Mouse (Mus musculus) frontal cortex, adult 2 months (tissue): ENCODE results near the gene Stpg1. TPM values are rescaled to one million over a fixed set of nuclear protein-coding genes. Genes with fewer than 3 reads are reported as not detected.

ENCODE experiments used
- DNase-seq, 2 experiments: peaks; one replicate each; pipeline ENCODE4 v3.0.0; 2022; ENCODE audit warnings: low spot score in 1 of 2; ENCODE audit errors: extremely low spot score in 1 of 2
- polyA plus RNA-seq: library from polyadenylated mRNA; depleted of rRNA; stranded (reverse); fragments of >200 nt; gene quantifications from 2 replicates; pipeline ENCODE4 v1.2.3, GENCODE M21; 2012; rRNA removed

Gene Stpg1
- 1.1 and 1.5 TPM in 2 replicates for polyA plus RNA-seq

GRCm38 (mm10) chr4:135494521-135495396 lies at the start of gene Stpg1, which contains the start of gene Nipal3:
Gene Stpg1 (plus strand): TSS chr4:135494790.
Gene Nipal3 (minus strand): TSS chr4:135495038.
- DNase-seq: peak; percentile 88 to 89

GRCm38 (mm10) chr4:135451360-135452015 lies 43.1 kb upstream of the Stpg1 start:
- no peak for DNase-seq

- no peak for DNase-seq
These were observed 41.4 kb upstream of the Stpg1 start for GRCm38 (mm10) chr4:135453164-135453563.

- DNase-seq: no peak
These were observed 41.0 kb upstream of the Stpg1 start for GRCm38 (mm10) chr4:135453572-135453971.

- no peak for DNase-seq
These were observed 31.2 kb upstream of the Stpg1 start for GRCm38 (mm10) chr4:135463406-135463805.

- no peak for DNase-seq
These were observed 16.7 kb upstream of the Stpg1 start for GRCm38 (mm10) chr4:135477851-135478250.

GRCm38 (mm10) chr4:135480370-135480769 lies 14.2 kb upstream of the Stpg1 start:
- DNase-seq: no peak

GRCm38 (mm10) chr4:135485086-135485485 lies 9.5 kb upstream of the Stpg1 start:
- DNase-seq: no peak

GRCm38 (mm10) chr4:135486352-135486751 lies 8.2 kb upstream of the Stpg1 start:
- DNase-seq: no peak

- DNase-seq: no peak
These were observed 5.3 kb upstream of the Stpg1 start for GRCm38 (mm10) chr4:135489256-135489655.

- DNase-seq: peak in 1 of 2 experiments; percentile 5
These were observed 1.3 kb upstream of the Stpg1 start for GRCm38 (mm10) chr4:135493271-135493670.

GRCm38 (mm10) chr4:135493691-135494520 lies 684 bp upstream of the Stpg1 start:
- peak in 1 of 2 experiments; percentile 43 for DNase-seq

- DNase-seq: no peak
These were observed 804 bp downstream of the Stpg1 start for GRCm38 (mm10) chr4:135495397-135495791.

GRCm38 (mm10) chr4:135495810-135496209 lies 1.2 kb downstream of the Stpg1 start:
- peak in 1 of 2 experiments; percentile 28 for DNase-seq

- DNase-seq: no peak
These were observed 3.5 kb downstream of the Stpg1 start for GRCm38 (mm10) chr4:135498136-135498535.

- DNase-seq: no peak
These were observed 5.2 kb downstream of the Stpg1 start for GRCm38 (mm10) chr4:135499831-135500230.

GRCm38 (mm10) chr4:135501587-135501986 lies 7.0 kb downstream of the Stpg1 start:
- no peak for DNase-seq

- no peak for DNase-seq
These were observed 11.2 kb downstream of the Stpg1 start for GRCm38 (mm10) chr4:135505794-135506193.

- DNase-seq: peak in 1 of 2 experiments; percentile 78
These were observed 13.2 kb downstream of the Stpg1 start for GRCm38 (mm10) chr4:135507547-135508350.
